Mouse (Mus musculus) midbrain, postnatal 0 days (tissue): ENCODE measurements around the gene Il17re. TPM values are rescaled to one million over a fixed set of nuclear protein-coding genes. Genes with fewer than 3 reads are reported as not detected.

ENCODE experiments used
- ATAC-seq: fragments of 200-750 bp; cut with Nextera tagmentation; 2 replicates; pipeline ENCODE4 v1.8.0; 2017; ENCODE audit warnings: moderate number of reproducible peaks, mild to moderate bottlenecking, moderate TSS enrichment, moderate library complexity; ENCODE audit not compliant: low FRiP score
- DNase-seq: peaks from one replicate; pipeline ENCODE4 v3.0.0-alpha.2; 2015; ENCODE audit warnings: low spot score
- H3K27ac ChIP-seq: fragments of 300-500 bp; sonication (generic); 2 replicates; pipeline ENCODE4 v1.5.1; 2014; ENCODE audit warnings: low read depth, mild to moderate bottlenecking, low read length, mixed read lengths
- H3K27me3 ChIP-seq: fragments of 300-500 bp; sonication (generic); 2 replicates; pipeline ENCODE4 v1.6.1; 2014; ENCODE audit warnings: low read length, control low read depth, mixed read lengths; ENCODE audit not compliant: insufficient read depth
- H3K36me3 ChIP-seq: fragments of 300-500 bp; sonication (generic); 2 replicates; pipeline ENCODE4 v1.6.1; 2014; ENCODE audit warnings: low read length, control low read depth, mixed read lengths; ENCODE audit not compliant: insufficient read depth
- H3K4me1 ChIP-seq: fragments of 300-500 bp; sonication (generic); 2 replicates; pipeline ENCODE4 v1.6.1; 2014; ENCODE audit warnings: mild to moderate bottlenecking, control low read depth, antibody characterized with exemption, low read length, mixed read lengths; ENCODE audit not compliant: insufficient read depth
- H3K4me2 ChIP-seq: fragments of 300-500 bp; sonication (generic); 2 replicates; pipeline ENCODE4 v1.6.1; 2014; ENCODE audit warnings: low read depth, mild to moderate bottlenecking, low read length, mixed read lengths; ENCODE audit not compliant: poor library complexity, severe bottlenecking
- H3K4me3 ChIP-seq: fragments of 300-500 bp; sonication (generic); 2 replicates; pipeline ENCODE4 v1.5.1; 2014; ENCODE audit warnings: low read depth, mild to moderate bottlenecking, low read length, moderate library complexity
- H3K9ac ChIP-seq: fragments of 300-500 bp; sonication (generic); replicated peaks from 2 replicates; pipeline ENCODE4 v1.6.1; 2014; ENCODE audit warnings: mild to moderate bottlenecking, low read length, moderate library complexity, mixed read lengths; ENCODE audit not compliant: poor library complexity, severe bottlenecking
- H3K9me3 ChIP-seq: fragments of 300-500 bp; sonication (generic); 2 replicates; pipeline ENCODE4 v1.6.1; 2016; ENCODE audit warnings: low read length, control low read depth
- CTCF ChIP-seq: IDR thresholded peaks from 2 replicates; pipeline ENCODE4 v1.5.1; 2016; ENCODE audit warnings: antibody characterized with exemption, mild to moderate bottlenecking
- WGBS: fragments of 180-500 bp; shearing (Covaris S2); extraction: QIAGEN DNeasy Blood & Tissue Kit; methylation state at CpG from one replicate; pipeline ENCODE4 v1.1.7; 2014; 5-methylcytosine and 5-hydroxymethylcytosine counted together
- polyA plus RNA-seq: library from polyadenylated mRNA; unstranded; fragments of >200 nt; fragmentation: Nextera tagmentation; extraction: Ambion mirVana; gene quantifications from 2 replicates; pipeline ENCODE4 v1.2.1, GENCODE M21; 2015
- total RNA-seq: library from RNA; depleted of rRNA; stranded (reverse); fragments of >200 nt; gene quantifications from 2 replicates; pipeline ENCODE4 v1.2.3, GENCODE M21; 2014

The Il17re gene
- total and polyA plus RNA-seq, 2 experiments from 2014 or later: 0.48 to 0.49 TPM

GRCm38 (mm10) chr6:113473246-113473645, 15.0 kb downstream of the Il17re start:
- Histone ChIP-seq H3K4me2 (no peak overlapping the region), H3K9ac (no peak overlapping the region), H3K9me3 (no peaks in the 10 kb centered on the region), H3K4me3 (no peak overlapping the region), H3K27me3 (peaks cover 16% of the 10 kb centered on the region), H3K27ac (no peak overlapping the region), H3K36me3 (no peaks in the 10 kb centered on the region), H3K4me1 (no peaks in the 10 kb centered on the region)
- whole genome bisulfite sequencing: 70% methylated on average over 2 of the region's 2 CpGs
- DNase-seq (no peak), ATAC-seq (no peak)
- TF ChIP-seq CTCF: no peak

- ATAC-seq: no peak
- Histone ChIP-seq H3K9ac (no peak overlapping the region), H3K27me3 (peaks cover 16% of the 10 kb centered on the region), H3K9me3 (no peaks in the 10 kb centered on the region), H3K4me3 (no peak overlapping the region), H3K27ac (no peak overlapping the region), H3K4me2 (no peak overlapping the region), H3K4me1 (no peaks in the 10 kb centered on the region), H3K36me3 (no peaks in the 10 kb centered on the region)
- no peak for TF ChIP-seq CTCF
- 69% methylated on average over 6 of the region's 6 CpGs for WGBS
- no peak for DNase-seq
These were observed 15.4 kb downstream of the Il17re start for GRCm38 (mm10) chr6:113473715-113474114.

GRCm38 (mm10) chr6:113477353-113477752, 19.1 kb downstream of the Il17re start:
- WGBS: 52% methylated on average over 7 of the region's 7 CpGs
- no peak overlapping the region for H3K27ac ChIP-seq
- 0 out of 2 replicates have a peak, but pooled peaks cover 3% of the 10 kb centered on the region for H3K27me3 ChIP-seq
- no peak overlapping the region for H3K4me2 ChIP-seq
- H3K9me3 ChIP-seq: no peaks in the 10 kb centered on the region
- ATAC-seq: no peak
- no peaks in the 10 kb centered on the region; the same call in 1 of the 2 replicates for H3K4me1 ChIP-seq
- no peak for DNase-seq
- no peak for TF ChIP-seq CTCF
- no peaks in the 10 kb centered on the region for H3K36me3 ChIP-seq
- no peak overlapping the region for H3K4me3 ChIP-seq
- no peak overlapping the region for H3K9ac ChIP-seq

GRCm38 (mm10) chr6:113478906-113479305, 20.6 kb downstream of the Il17re start:
- H3K4me3 ChIP-seq: no peak overlapping the region
- no peak overlapping the region for H3K4me2 ChIP-seq
- H3K9me3 ChIP-seq: no peaks in the 10 kb centered on the region
- H3K4me1 ChIP-seq: peaks cover 2% of the 10 kb centered on the region; the same call in 1 of the 2 replicates
- 0 out of 2 replicates have a peak, but pooled peaks cover 3% of the 10 kb centered on the region for H3K27me3 ChIP-seq
- H3K9ac ChIP-seq: no peak overlapping the region
- ATAC-seq (no peak), DNase-seq (no peak)
- no peak for TF ChIP-seq CTCF
- H3K36me3 ChIP-seq: no peaks in the 10 kb centered on the region
- no peak overlapping the region for H3K27ac ChIP-seq
- 85% methylated on average over 10 of the region's 10 CpGs for WGBS

- no peaks in the 10 kb centered on the region for H3K9me3 ChIP-seq
- no peak for TF ChIP-seq CTCF
- H3K27ac ChIP-seq: no peak overlapping the region
- 69% methylated on average over 18 of the region's 18 CpGs for WGBS
- no peak overlapping the region for H3K9ac ChIP-seq
- H3K36me3 ChIP-seq: peaks cover under 1% of the 10 kb centered on the region; the same call in 1 of the 2 replicates
- 0 out of 2 replicates have a peak, but pooled peaks cover 3% of the 10 kb centered on the region for H3K27me3 ChIP-seq
- no peak overlapping the region for H3K4me2 ChIP-seq
- H3K4me1 ChIP-seq: peaks cover 10% of the 10 kb centered on the region; the same call in 1 of the 2 replicates
- DNase-seq (no peak), ATAC-seq (no peak)
- no peak overlapping the region for H3K4me3 ChIP-seq
These were observed 22.5 kb downstream of the Il17re start for GRCm38 (mm10) chr6:113480555-113481373.

- H3K4me1 ChIP-seq: peaks cover 10% of the 10 kb centered on the region; the same call in 1 of the 2 replicates
- WGBS: under 1% methylated on average over 65 of the region's 65 CpGs
- no peaks in the 10 kb centered on the region for H3K9me3 ChIP-seq
- no peaks in the 10 kb centered on the region for H3K27me3 ChIP-seq
- peak; percentile 47 for TF ChIP-seq CTCF
- peak overlapping the region; percentile 91 for H3K27ac ChIP-seq
- H3K36me3 ChIP-seq: peaks cover 4% of the 10 kb centered on the region
- peak overlapping the region; percentile 63 for H3K4me3 ChIP-seq
- peak; percentile 70 for ATAC-seq
- peak overlapping the region; percentile 89 for H3K9ac ChIP-seq
- peak; percentile 46 for DNase-seq
- peak overlapping the region; percentile 89 for H3K4me2 ChIP-seq
These were observed 24.3 kb downstream of the Il17re start for GRCm38 (mm10) chr6:113482477-113483099.
